Mouse (Mus musculus): ENCODE results near the gene Nek3.

- no peak for TF ChIP-seq GATA1 (IDR thresholded peaks at IDR 0.05; ENCODE audit: low read length)
- no peak for TF ChIP-seq TAL1 (IDR thresholded peaks at IDR 0.05; ENCODE audit: low read length)
Observed at GRCm38 (mm10) chr8:22124220-22125152, 41.7 kb downstream of the Nek3 start, which contains the start of gene Nek5.
